10 mouse cellular contexts compared by ENCODE assay signal in the genomic region with DNA sequence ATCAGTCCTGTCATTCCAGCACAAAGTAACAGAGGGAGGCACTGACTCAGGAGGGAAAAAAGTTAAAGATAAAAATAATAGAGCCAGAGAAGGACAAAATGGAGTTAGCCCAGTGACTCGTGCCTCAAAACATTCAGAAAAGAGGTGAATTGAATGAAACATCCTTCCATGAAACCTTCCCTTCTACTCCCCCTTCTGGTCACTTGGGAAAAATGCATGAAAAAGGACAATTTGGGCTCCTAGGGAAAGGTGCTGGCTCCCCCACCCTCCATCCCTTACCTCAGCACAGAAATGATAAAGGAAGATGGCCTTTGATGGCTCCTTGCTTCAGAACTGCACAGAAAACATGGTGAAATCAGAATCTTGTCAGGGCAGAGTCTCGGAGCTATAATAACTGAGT. TPM values are rescaled to one million over a fixed set of nuclear protein-coding genes. Genes with fewer than 3 reads are reported as not detected.
DNase-seq lines count a peak whose midpoint lies in the region; ATAC-seq and TF ChIP-seq lines count a peak whose summit lies in the region.
"Had no signal": no experiment of that assay in that cellular context is flagged by ENCODE, and none has a peak within 500 bp of the region (broad histone marks: within the 10 kb centered on the region; RNA-seq: fewer than 3 reads in every experiment).

No protein-coding gene starts in this region.

- 27% methylated on average over 2 of the region's 2 CpGs for WGBS in hindbrain, postnatal 0 days
- 37% methylated on average over 2 of the region's 2 CpGs for WGBS in hindbrain, embryonic 12.5 days

- H3K9ac ChIP-seq in hindbrain, postnatal 0 days (replicated peaks; ENCODE audit: low read length): no peak overlapping the region
- H3K9ac ChIP-seq in hindbrain, embryonic 12.5 days: no peak overlapping the region
- H3K9ac ChIP-seq: heart, embryonic 12.5 days had no signal

- no peaks in the 10 kb centered on the region for H3K27me3 ChIP-seq in hindbrain, postnatal 0 days (ENCODE audit: insufficient read depth, low read length)
- H3K27me3 ChIP-seq in hindbrain, embryonic 12.5 days: no peaks in the 10 kb centered on the region
- H3K27me3 ChIP-seq: heart, embryonic 12.5 days had no signal

- no peak overlapping the region for H3K27ac ChIP-seq in hindbrain, postnatal 0 days
- H3K27ac ChIP-seq in hindbrain, embryonic 12.5 days: no peak overlapping the region

- no peaks in the 10 kb centered on the region for H3K4me1 ChIP-seq in hindbrain, postnatal 0 days (ENCODE audit: insufficient read depth, low read length)
- peaks cover 7% of the 10 kb centered on the region for H3K4me1 ChIP-seq in hindbrain, embryonic 12.5 days
- H3K4me1 ChIP-seq: heart, embryonic 12.5 days had no signal

- no peak overlapping the region for H3K4me3 ChIP-seq in hindbrain, postnatal 0 days (ENCODE audit: low read length)
- no peak overlapping the region for H3K4me3 ChIP-seq in hindbrain, embryonic 12.5 days
- H3K4me3 ChIP-seq: heart, embryonic 12.5 days had no signal

- ATAC-seq in hindbrain, postnatal 0 days: peak; percentile 38; the same call in 1 of the 2 replicates
- no peak for ATAC-seq in hindbrain, embryonic 12.5 days (ENCODE audit: low FRiP score)
- no peak for ATAC-seq in erythroid progenitor cell, adult 5-6 weeks (replicated peaks; ENCODE audit: low FRiP score, poor library complexity, severe bottlenecking)
- ATAC-seq in activated CD4-positive, CD25-positive, alpha-beta regulatory T cell, adult 4 months: no peak

- no peaks in the 10 kb centered on the region for H3K36me3 ChIP-seq in hindbrain, postnatal 0 days (ENCODE audit: insufficient read depth, low read length)
- H3K36me3 ChIP-seq in hindbrain, embryonic 12.5 days: no peaks in the 10 kb centered on the region; the same call in 1 of the 2 replicates
- H3K36me3 ChIP-seq: heart, embryonic 12.5 days had no signal

- peak; percentile 73 for DNase-seq in hindbrain, postnatal 0 days (ENCODE audit: low spot score)
- peak; percentile 71 for DNase-seq in 3T3-L1 (ENCODE audit: low read depth, low spot score)
- DNase-seq in 416B (ENCODE audit: low read depth): peak; percentile 65
- DNase-seq in c-Kit-positive CD71-positive TER-119-positive erythroid progenitor cells, embryonic 14.5 days (ENCODE audit: low spot score): peak; percentile 28
- DNase-seq in urinary bladder, adult 2 months (ENCODE audit: low spot score): no peak

- H3K9me3 ChIP-seq in hindbrain, postnatal 0 days (ENCODE audit: low read length): no peaks in the 10 kb centered on the region
- H3K9me3 ChIP-seq in hindbrain, embryonic 12.5 days (replicated peaks): no peaks in the 10 kb centered on the region
- H3K9me3 ChIP-seq: heart, embryonic 12.5 days had no signal

- no peak overlapping the region for H3K4me2 ChIP-seq in hindbrain, postnatal 0 days (ENCODE audit: low read depth, low read length)
- no peak overlapping the region for H3K4me2 ChIP-seq in hindbrain, embryonic 12.5 days (replicated peaks)
- H3K4me2 ChIP-seq: heart, embryonic 12.5 days had no signal

- peak; percentile 76 for TF ChIP-seq CTCF in hindbrain, postnatal 0 days (IDR thresholded peaks at IDR 0.05; ENCODE audit: low read depth)

RNA-seq across cellular contexts. Expression of gene Arsa, which starts 8.6 kb away (rescaled TPM):
- 34.6 and 35.8 TPM in 2 replicates for total RNA-seq in hindbrain, postnatal 0 days (2014; rRNA removed)
- 28.5 and 28.9 TPM in 2 replicates for polyA plus RNA-seq in hindbrain, postnatal 0 days (2015; fragmentation: Nextera tagmentation; extraction: Ambion mirVana)
- polyA plus RNA-seq in hindbrain, embryonic 12.5 days (2016; fragmentation: Nextera tagmentation; extraction: Ambion mirVana): 19.5 and 19.8 TPM in 2 replicates
- 2.5 and 2.9 TPM in 2 replicates for total RNA-seq in erythroid progenitor cell, adult 5-6 weeks (2015; ENCODE audit: low replicate concordance)
- total RNA-seq in erythroid progenitor cell, adult 5-6 weeks (2017; ENCODE audit: low replicate concordance): 2.1 and 3.7 TPM in 2 replicates
- 35.4 TPM in 2 replicates for polyA plus RNA-seq in urinary bladder, adult 2 months (2012; rRNA removed)
- 1 to 10 TPM; 6.8 to 8.6 TPM for polyA plus RNA-seq in activated CD4-positive, CD25-positive, alpha-beta regulatory T cell, adult 4 months (2017; shearing (Covaris generic))

RNA-seq across cellular contexts. Expression of gene Mapk8ip2, which starts 14.9 kb away (rescaled TPM):
- 101 and 108 TPM in 2 replicates for total RNA-seq in hindbrain, postnatal 0 days (2014; rRNA removed)
- polyA plus RNA-seq in hindbrain, postnatal 0 days (2015; fragmentation: Nextera tagmentation; extraction: Ambion mirVana): 64.7 and 67.8 TPM in 2 replicates
- polyA plus RNA-seq in hindbrain, embryonic 12.5 days (2016; fragmentation: Nextera tagmentation; extraction: Ambion mirVana): 53.3 and 56.7 TPM in 2 replicates
- total RNA-seq in erythroid progenitor cell, adult 5-6 weeks (2015; ENCODE audit: low replicate concordance): not detected in 2 replicates
- not detected in 2 replicates for total RNA-seq in erythroid progenitor cell, adult 5-6 weeks (2017; ENCODE audit: low replicate concordance)
- polyA plus RNA-seq in urinary bladder, adult 2 months (2012; rRNA removed): 0.25 and 0.32 TPM in 2 replicates
- under 1 TPM in 1 of 2 experiments, not detected in 1; 0.34 TPM for polyA plus RNA-seq in activated CD4-positive, CD25-positive, alpha-beta regulatory T cell, adult 4 months (2017; shearing (Covaris generic))

RNA-seq across cellular contexts. Expression of gene Shank3, which starts 30.8 kb away (rescaled TPM):
- 43.6 and 61.8 TPM in 2 replicates for total RNA-seq in hindbrain, postnatal 0 days (2014; rRNA removed)
- 7.1 and 8.7 TPM in 2 replicates for polyA plus RNA-seq in hindbrain, postnatal 0 days (2015; fragmentation: Nextera tagmentation; extraction: Ambion mirVana)
- 7.5 and 8.1 TPM in 2 replicates for polyA plus RNA-seq in hindbrain, embryonic 12.5 days (2016; fragmentation: Nextera tagmentation; extraction: Ambion mirVana)
- 0.72 TPM in 1 of 2 replicates, not detected in the other for total RNA-seq in erythroid progenitor cell, adult 5-6 weeks (2015; ENCODE audit: low replicate concordance)
- 0.39 and 0.61 TPM in 2 replicates for total RNA-seq in erythroid progenitor cell, adult 5-6 weeks (2017; ENCODE audit: low replicate concordance)
- polyA plus RNA-seq in urinary bladder, adult 2 months (2012; rRNA removed): 7.1 and 8.8 TPM in 2 replicates
- polyA plus RNA-seq in activated CD4-positive, CD25-positive, alpha-beta regulatory T cell, adult 4 months (2017; shearing (Covaris generic)): not detected

RNA-seq across cellular contexts. Expression of gene Chkb, which starts 38.9 kb away (rescaled TPM):
- total RNA-seq in hindbrain, postnatal 0 days (2014; rRNA removed): 57.6 and 65.4 TPM in 2 replicates
- polyA plus RNA-seq in hindbrain, postnatal 0 days (2015; fragmentation: Nextera tagmentation; extraction: Ambion mirVana): 105 and 109 TPM in 2 replicates
- polyA plus RNA-seq in hindbrain, embryonic 12.5 days (2016; fragmentation: Nextera tagmentation; extraction: Ambion mirVana): 67.4 and 72.0 TPM in 2 replicates
- total RNA-seq in erythroid progenitor cell, adult 5-6 weeks (2015; ENCODE audit: low replicate concordance): 101 and 115 TPM in 2 replicates
- total RNA-seq in erythroid progenitor cell, adult 5-6 weeks (2017; ENCODE audit: low replicate concordance): 44.9 and 46.9 TPM in 2 replicates
- 73.2 and 85.8 TPM in 2 replicates for polyA plus RNA-seq in urinary bladder, adult 2 months (2012; rRNA removed)
- 10 to 100 TPM; 50.7 to 55.4 TPM for polyA plus RNA-seq in activated CD4-positive, CD25-positive, alpha-beta regulatory T cell, adult 4 months (2017; shearing (Covaris generic))

RNA-seq across cellular contexts. Expression of gene Gm44502, which starts 39.1 kb away (rescaled TPM):
- 1.6 and 1.8 TPM in 2 replicates for total RNA-seq in hindbrain, postnatal 0 days (2014; rRNA removed)
- polyA plus RNA-seq in hindbrain, postnatal 0 days (2015; fragmentation: Nextera tagmentation; extraction: Ambion mirVana): not detected in 2 replicates
- polyA plus RNA-seq in hindbrain, embryonic 12.5 days (2016; fragmentation: Nextera tagmentation; extraction: Ambion mirVana): not detected in 2 replicates
- 3.4 TPM in 1 of 2 replicates, not detected in the other for total RNA-seq in erythroid progenitor cell, adult 5-6 weeks (2015; ENCODE audit: low replicate concordance)
- 0.51 TPM in 1 of 2 replicates, not detected in the other for total RNA-seq in erythroid progenitor cell, adult 5-6 weeks (2017; ENCODE audit: low replicate concordance)
- 0.06 TPM in 2 replicates for polyA plus RNA-seq in urinary bladder, adult 2 months (2012; rRNA removed)
- not detected for polyA plus RNA-seq in activated CD4-positive, CD25-positive, alpha-beta regulatory T cell, adult 4 months (2017; shearing (Covaris generic))
- total RNA-seq: layer of hippocampus, postnatal 14 days had no signal

Comparison
In these comparisons a context has a peak if more than half of its experiments do, and no peak if none do; other contexts are left out.
1. RNA of gene Mapk8ip2, which starts 14.9 kb away (polyA plus RNA-seq): 64.7 to 67.8 TPM in hindbrain, postnatal 0 days and 53.3 to 56.7 TPM in hindbrain, embryonic 12.5 days; 0.34 TPM in activated CD4-positive, CD25-positive, alpha-beta regulatory T cell, adult 4 months and 0.25 to 0.32 TPM in urinary bladder, adult 2 months; every median in the first group is over 10 times any median in the second.